Mouse (Mus musculus): ENCODE measurements around the gene Arl4a.

Gene Arl4a

DNA sequence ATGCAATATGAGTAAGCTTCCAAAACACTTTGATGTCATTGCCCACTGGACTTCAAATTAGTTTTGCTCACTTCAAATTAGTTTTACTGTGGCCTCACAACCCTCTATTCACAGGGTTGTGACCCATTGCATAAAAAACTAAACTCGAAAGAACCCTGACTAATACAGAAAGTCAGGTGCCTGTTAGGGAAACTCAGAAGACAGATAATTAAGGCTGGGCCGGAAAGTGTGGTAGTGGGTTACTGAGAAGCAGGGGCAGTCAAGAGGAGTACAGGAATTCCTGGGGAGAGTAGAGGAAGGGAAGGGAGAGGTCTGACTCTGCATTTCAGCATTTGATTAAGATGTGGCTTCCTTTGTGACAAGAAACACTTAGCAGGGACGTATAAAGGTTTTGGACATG, 29.4 kb downstream of the Arl4a start:
- DNase-seq (ENCODE audit: low spot score), result no peak

DNA sequence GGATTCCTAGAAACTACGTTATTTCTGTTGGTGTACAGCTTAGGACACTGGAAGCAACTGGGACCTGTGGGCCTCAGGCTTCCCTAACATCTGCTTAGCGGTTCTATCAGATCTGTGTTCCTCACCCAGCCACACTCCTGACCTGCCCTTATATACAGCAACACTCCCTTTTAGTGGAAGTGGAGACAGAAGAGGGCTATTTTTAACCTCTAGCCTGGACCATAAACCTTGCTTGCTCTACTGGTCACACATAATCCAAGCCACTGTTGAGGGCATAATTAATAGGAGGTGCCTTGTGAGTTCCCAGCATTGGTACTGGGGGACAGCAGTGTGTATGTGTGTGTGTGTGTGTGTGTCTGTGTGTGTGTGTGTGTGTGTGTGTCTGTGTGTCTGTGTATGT, 33.1 kb downstream of the Arl4a start:
- DNase-seq (ENCODE audit: low spot score), result no peak

DNA sequence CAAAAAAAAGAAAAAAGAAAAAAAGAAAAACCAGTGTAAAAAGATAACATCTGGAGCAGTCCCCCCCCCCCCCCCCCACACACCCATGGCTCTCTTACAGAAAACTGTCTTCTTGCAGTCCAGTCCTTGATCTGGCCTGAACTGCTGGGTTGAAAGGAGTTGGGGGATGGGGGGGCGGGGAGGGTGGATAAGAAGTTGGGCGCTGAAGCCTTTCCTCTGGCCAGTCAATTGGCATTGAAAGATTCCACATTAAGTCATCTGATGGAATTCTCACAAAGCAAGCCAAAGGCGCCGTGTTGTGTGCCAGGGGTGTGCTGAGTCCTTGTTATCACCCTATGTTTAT, 39.0 kb downstream of the Arl4a start:
- DNase-seq (ENCODE audit: low spot score), result no peak

DNA sequence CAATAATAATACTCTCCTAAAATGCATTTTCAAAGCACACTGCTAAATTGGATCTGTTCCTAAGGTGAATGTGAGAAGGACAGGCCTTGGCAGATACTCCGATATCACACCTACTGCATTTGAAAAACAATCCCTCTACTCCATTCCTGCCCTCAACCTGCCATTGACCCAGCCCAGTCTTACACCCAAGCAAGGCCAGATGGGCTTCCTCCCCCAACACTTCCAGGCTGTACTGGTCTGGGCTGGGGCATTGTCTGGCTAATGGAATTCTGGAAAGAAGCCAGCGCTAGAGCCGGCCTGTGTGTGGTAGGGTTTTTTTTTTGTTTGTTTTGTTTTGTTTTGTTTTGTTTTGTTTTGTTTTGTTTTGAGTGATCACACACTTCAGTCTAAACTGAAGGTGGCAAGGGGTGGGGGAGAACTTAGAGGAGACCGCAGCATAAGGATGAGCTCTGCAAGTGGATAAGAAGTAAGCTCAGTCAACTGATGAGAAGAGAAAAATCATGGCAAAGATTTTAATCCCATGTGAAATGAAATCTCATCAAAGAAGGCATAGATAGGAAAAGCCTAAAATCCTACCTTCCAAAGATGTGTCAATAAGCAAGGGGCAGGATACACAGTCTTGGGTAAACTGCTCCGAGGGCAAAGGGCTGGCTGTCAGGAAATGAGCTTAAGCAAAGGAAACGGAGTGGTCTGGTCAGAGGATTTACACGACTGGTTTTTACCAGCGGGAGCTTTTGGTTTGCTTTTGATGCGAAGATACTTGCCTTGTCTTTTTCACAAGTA, 39.6 kb downstream of the Arl4a start:
- DNase-seq (ENCODE audit: low spot score), result peak; percentile 74

DNA sequence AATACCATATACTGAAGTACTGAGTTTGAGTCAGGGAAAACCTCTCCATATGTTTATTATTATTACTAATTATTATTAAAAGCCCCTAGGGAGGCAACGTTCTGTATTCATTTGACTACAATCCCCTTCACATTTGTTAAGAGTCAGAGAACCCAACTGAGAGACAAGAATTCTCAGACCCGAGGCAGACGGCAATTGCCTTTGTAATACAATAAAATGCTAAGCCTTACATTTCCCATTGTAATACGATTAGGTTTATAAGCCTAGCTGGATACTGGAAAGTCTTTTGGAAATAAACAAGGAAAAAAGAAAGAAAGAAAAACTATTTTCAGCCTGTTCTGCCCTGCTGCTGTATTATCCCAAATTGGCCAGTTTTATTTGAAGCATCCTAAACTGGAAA, 40.2 kb downstream of the Arl4a start:
- no peak for DNase-seq (ENCODE audit: low spot score)

DNA sequence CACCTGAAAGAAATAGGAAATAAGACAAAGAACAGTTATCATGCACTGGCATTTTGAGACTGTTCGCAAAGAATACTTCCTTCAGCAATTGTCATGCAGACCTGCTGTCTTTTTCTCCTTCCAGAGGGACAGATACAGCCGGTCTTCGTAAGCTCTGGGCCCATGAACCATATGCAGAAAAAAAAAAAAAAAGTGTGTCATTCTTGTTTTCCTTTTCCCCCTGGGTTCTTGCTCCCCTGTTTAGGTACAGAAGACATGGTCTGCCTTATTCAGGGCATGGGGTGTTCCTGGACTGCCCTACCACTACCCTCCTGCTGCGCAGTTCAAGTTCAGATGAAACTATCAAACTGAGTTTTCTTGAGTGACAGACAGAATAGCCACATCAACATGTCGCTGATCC, 41.8 kb downstream of the Arl4a start:
- DNase-seq (ENCODE audit: low spot score), result no peak

DNA sequence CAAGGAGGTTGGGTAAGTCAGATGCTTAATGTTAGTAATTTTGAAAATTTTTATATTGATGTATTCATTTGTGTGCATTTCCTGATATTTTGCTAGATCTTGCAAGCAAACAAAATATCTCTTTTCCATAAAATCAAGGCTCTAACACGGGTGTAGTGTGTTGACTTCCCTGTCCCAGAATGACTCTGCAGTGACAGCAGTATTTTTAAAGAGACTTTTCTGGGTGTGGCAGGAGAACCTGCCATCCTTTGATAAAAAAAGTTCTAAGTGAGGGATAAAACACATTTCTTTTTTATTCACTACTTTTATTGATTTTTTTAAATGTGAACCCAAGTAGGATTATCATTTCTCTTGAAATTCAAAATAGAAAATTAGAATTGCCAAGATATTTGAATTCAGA, 42.2 kb downstream of the Arl4a start:
- DNase-seq (ENCODE audit: low spot score), result no peak

DNA sequence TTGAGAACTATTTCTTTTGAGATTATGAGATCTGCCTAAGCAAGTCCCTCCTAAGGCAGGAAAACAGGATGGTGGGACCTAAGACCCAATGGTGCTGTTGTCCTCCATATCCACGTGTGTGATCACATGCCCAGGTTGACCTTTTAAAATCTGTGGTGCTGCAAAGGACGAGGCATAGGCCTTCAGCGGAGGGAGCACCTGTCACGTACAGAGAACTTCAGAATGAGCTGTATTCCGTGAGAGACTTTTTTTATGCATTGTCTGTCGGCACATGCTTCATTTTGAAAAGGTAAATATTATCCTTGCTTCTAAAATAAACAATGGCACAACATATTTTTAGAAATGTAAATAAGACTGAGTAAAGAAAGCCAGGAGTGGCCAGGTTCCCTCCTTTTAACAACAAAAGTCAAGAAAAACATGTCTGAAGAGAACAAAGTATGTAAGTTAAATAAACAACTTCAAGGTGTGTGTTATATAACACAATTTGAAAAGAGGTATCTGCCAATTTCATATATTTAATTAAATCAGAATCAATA, 45.0 kb downstream of the Arl4a start:
- DNase-seq (ENCODE audit: low spot score), result no peak

DNA sequence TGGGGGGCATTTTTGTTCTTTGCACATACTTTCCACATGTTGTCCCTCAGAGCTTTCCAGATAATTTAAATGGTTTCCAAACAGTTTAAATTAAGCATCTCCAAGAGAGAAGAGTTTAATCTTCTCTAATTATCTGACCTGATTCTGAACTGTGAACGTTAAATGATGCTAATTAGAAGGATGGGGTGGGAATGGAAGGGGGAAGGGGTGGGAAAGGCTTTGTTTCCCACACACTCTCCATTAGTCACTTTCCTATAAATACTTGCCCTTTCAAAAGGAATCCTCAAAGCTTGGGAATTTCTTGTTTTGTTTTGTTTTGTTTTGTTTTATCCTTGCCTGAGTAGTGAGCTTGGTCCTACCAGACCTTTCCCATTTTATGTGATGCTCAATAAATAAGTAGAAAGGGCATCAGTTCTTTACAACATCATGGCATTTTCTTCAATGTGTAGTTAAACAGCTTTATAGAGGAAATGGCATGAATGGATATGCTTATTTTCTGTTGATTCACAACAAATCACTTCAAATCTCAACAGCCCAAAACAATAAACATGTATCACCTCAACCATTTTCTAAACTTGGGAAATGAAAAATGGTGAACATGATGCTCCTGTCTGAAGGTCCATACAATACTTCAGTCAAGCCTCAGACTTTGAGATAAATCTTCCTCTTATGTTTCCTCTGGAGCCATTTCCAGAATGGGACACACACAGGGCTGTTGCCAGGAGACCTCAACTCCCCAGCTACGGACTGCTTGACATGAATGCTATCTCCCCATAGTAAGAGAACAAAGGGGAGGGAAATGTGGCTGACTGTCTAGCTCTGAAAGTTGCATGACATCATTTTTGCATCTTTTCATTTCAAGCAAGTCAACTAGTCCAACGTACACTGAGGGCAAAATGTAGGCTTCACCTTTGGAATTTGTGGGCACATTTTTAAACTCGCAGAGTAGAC, 46.7 kb downstream of the Arl4a start:
- no peak for DNase-seq (ENCODE audit: low spot score)

DNA sequence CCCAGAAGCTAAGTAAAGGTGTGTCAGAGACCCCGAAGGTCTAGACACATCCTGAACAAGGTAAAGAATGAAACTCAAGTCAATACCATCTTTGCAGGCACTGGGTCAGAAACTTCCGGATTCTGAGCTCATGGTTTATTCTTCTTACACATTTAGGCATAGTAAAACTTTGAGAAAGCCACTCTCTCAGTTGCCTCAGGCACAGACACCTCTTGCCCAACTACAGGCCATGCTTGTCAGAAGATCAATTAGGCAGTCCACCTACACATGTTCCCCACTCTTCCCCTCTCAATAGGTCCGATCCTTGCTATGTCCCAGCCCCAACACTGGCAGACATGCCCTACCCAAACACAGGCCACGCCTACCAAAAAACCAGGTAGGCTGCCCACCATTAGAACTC, 48.7 kb downstream of the Arl4a start:
- no peak for DNase-seq (ENCODE audit: low spot score)

DNA sequence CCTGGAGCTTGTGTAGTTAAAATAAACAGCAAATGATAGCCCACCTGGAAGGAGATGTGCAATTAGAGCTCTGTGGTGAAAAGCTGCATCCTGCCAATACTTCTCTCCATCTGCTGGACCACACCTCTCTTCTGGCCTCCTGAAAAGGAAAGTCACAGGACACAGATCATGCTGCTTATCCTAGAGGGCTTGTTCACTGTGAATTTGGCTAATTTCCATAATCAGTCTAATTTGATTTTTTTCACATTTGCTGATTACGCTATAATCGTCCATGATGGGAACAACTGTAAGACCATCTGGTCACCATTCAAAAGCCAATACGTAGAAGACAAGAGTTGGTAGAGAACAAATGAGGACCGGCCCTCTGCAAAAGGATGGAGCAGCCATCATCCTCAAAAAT, 50.6 kb downstream of the Arl4a start:
- DNase-seq (ENCODE audit: low spot score), result no peak

DNA sequence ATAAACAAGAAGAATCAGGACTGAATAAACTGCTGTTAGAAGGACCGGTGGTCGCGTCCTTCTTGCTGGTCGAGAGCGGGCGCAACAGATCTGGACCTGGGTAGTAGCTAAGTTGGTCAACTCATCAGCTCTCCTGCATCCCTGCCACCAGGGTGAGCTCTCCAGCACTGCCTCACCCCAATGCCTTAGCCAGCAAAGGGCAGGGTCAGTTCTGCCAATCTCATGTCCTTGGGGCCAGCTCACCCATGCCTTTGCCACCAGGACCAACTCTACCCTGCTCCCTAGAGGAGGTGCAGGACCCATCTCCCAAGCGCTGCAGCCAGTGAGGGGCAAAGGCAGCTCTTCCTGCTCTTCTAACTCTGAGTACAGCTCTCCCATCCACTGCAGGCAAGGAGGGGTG, 52.2 kb downstream of the Arl4a start:
- no peak for DNase-seq (ENCODE audit: low spot score)

DNA sequence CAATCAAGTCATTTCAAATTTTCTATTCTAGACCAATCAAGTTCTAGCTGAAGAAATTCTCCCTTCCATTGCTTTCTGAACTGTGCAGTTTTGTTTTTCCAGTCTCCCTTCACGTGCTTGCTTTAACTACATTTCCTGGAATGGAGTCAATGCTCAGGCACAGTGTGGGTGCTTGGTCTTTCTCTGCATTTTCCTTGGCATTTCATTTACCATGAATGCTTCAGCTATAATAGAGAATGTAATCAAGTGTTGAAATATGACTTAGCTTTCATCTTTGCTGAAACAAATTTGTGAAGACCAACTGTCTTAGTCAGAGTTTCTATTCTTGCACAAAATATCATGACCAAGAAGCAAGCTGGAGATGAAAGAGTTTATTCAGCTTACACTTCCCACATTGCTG, 58.0 kb downstream of the Arl4a start:
- DNase-seq (ENCODE audit: low spot score), result no peak

DNA sequence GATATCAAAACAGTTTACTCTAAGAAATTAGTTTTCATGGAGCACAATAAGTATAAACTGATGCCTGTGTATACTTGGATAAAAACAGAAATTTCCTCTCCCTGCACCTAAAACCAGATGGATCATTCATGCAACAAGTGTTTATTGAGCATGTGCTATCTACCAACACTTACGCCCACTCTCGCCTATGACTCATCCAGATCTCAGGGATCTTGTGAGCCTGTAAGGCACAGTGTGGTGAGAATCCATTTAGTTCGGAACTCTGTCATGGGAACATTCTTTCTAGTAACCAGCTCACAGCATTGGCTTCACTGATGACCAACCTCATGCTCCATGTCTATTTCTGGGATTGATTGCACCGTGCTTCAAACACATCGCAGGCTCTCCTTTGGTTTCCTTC, 58.8 kb downstream of the Arl4a start:
- DNase-seq (ENCODE audit: low spot score), result no peak

DNA sequence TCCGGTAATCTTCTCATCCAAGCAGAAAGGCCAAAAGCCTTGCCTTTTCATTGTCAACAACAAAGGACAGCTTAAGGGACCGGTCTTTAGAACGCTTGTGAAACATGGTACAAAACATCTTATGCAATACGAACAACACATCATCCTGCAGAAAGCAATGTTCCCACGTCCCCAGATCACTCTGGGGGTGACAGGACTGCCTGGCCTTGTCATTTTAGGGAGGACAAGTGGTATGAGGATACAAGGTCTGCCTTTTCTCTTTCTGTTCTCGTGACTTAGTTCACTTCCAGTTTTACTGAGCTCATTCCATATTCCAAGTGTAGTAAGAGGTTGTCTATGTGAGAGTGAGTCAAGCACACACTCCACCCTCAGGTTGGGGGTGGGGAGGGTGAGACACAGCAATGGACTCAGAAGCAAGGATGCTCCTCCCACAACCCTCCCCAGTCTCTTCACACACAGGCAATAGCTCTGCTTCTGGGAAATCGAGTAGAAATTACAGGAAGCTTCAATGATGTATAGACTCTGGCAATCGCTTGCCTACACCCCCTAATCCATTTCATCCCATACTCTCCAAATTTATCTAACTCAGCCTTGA, 59.7 kb downstream of the Arl4a start:
- no peak for DNase-seq (ENCODE audit: low spot score)

DNA sequence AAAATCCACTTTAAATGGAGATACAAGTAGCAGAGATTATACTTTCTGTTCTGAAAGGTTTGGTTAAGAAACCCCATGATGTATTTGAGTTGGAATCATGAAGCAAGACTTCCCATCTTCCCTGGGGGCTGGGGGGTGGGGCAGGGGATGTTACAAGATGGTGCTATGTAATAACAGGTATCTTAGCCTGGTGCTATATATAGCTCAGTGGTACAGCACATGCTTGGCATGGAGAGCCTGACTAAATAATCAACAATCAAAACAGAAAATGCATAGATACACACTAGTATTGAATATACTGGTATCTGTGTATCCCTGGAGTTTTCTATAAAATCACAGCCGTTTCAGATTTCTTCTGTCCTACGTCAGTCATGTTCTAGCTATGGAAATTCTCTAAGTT, 61.4 kb downstream of the Arl4a start:
- DNase-seq (ENCODE audit: low spot score), result no peak

DNA sequence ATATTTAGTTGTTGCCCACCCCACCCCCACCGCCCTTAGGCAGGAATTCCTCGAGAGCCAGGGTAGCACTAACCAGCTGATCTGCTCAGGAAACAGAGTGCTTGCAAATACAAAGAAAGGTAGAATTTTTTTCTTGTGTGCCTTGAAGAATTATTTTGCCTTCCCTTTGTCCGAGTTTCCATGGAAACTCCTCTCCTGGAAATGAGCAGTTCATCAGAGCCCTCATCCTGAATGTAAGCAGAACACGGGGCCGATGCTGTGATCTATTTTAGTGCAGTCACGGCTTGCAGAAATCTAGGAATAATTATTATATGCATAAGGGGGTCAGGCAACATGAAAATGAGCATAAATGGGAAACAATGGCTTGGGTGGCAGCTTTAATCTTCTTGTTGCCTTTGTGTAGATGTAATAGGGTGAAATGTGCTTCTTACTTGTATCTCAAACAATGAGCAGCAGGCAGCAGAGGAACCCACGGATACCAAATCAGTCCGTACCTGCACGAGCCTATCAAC, 61.9 kb downstream of the Arl4a start:
- DNase-seq (ENCODE audit: low spot score), result no peak

DNA sequence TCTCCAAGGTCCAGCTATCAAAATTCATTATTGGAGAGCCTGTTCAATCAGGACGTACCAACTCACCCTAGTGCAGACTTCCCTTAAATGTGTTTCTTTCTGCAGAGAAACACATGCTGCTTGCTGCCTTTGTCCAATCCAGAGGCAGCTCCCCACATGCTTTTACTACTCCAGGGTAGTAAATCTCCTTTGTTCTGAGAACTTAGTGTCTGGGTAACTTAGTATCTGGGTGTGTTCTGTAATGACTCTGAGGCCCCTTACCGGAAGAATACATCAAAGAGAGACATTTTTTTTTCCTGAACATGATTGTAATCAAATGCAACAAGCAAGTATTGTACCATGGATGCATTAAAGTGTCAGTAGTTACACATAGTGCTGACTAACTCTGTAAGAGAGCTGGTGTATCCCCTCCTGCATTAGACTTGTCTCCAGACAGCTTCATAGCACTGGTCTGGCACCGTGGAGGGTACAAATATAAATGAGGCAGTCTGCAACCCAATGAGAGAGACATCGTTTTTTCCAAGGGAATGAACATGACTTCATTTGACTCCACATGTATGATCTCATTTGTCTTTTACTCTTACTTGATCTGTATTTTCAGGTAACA, 62.7 kb downstream of the Arl4a start:
- no peak for DNase-seq (ENCODE audit: low spot score)

DNA sequence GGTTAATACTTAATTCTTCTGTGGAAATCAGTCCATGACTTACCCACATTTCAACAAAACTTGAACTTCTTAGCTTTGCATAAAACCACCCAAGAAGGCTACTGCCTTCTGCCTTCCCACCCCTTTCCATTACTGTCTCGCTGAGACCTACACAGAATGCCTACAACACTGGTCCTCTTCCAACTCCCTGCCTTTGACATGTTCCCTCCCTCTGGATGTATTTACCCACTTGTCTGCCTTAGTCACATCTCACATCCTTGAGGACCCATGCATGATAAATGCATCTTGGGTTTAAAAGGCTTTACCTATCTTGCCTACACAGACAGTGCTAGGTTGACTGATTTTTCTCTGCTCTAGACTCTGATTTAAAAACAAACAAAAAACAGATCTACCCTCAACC, 63.6 kb downstream of the Arl4a start:
- DNase-seq (ENCODE audit: low spot score), result no peak

DNA sequence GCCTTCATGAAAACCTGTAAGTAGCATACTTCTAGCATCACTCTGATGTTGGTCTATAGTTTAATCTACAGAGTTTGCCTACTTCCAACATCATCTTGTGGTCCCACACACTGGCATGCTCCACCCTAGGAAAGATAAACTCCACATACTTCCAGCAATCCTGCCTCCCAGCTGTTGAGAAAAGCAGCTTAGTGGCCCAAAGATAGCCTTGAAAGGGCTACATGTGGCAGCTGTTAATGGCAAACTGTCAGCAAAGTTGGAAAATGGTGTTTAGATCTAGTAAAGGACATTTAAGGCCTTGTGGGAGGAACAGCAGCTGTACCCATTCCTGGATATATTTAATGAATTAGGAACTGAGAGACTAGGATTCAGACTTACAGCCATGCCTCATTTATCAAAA, 68.3 kb downstream of the Arl4a start:
- no peak for DNase-seq (ENCODE audit: low spot score)

DNA sequence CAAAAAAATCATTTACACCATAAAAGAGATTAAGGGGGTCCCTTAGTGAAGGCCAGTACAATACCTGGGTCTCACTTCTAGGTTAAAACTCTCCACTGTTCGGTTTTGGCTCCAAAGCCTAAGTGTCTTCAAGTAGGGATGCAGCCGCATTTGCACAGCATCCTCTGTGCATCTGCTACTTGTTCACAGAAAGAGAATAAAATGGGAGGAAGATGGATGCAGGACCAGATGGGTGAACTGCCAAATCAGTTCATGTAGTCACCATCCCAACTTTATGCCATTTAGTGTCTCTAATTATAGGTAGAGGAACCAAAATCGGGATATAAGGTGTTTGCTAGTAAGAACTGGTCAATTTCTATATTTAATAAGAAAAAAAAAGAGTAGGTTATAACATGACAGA, 69.7 kb downstream of the Arl4a start:
- DNase-seq (ENCODE audit: low spot score), result no peak

DNA sequence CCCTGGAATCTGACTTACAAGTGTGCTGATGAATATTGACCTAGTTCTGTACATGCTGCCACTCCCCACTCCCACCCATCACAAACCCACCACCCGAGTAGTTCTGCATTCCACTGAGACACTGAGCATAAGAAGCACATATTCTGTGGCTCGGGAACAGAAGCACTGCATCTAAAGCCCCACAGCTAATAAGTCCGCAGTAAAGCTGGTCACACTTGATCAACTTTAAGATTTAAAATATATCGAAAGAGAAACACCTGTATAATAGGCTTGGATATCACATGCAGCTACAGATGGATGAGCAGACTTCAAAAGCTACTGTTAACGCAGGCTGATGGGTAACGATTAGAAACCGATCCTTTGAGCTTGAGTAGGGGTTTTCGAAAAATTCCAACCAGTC, 78.7 kb downstream of the Arl4a start:
- DNase-seq (ENCODE audit: low spot score), result no peak

Data from yolk sac, embryonic 10.5 days (tissue).